Mouse (Mus musculus) heart, postnatal 0 days (tissue): ENCODE data around the gene Gm20538.

Source experiments
- CTCF ChIP-seq: IDR thresholded peaks from 2 replicates; pipeline ENCODE4 v1.5.1; 2016; ENCODE audit warnings: antibody characterized with exemption, control low read depth, low read depth
- EP300 ChIP-seq: IDR thresholded peaks from 2 replicates; pipeline ENCODE4 v1.6.1; 2016; ENCODE audit warnings: antibody characterized with exemption, low read depth

DNA sequence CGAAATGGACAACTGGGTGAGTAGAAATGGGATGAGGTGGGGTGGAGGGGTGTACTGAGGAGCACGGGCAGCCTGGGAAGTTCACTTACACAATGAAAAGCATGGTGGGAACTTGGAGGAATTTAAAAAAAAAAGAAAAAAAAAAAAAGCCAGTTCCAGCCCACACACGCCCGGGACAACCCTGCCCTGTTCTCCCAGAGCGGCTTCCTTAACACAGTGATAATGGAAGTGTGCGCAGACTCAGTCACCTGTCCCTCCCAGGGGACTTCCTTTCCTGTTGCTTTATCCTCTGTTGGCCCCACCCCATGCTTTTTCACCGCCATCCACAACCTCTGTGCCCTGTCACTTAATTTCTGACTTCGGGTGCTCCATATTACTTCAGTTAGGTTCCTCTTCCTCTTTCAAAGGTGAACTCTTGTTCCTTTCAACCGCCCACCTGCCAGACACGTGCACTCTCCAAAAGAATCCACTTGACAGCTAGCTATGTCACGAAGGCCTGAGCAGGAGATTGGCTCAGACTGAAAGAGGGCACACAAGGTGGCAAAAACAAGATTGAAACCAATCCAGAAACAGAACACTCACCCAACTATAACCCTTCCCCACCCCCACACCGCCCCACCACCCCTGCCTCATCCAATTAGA, 42.0 kb downstream of the Gm20538 start:
- TF ChIP-seq CTCF (no peak), EP300 (no peak)
